Comparison of ENCODE assay signal across 22 mouse cellular contexts in the genomic region with DNA sequence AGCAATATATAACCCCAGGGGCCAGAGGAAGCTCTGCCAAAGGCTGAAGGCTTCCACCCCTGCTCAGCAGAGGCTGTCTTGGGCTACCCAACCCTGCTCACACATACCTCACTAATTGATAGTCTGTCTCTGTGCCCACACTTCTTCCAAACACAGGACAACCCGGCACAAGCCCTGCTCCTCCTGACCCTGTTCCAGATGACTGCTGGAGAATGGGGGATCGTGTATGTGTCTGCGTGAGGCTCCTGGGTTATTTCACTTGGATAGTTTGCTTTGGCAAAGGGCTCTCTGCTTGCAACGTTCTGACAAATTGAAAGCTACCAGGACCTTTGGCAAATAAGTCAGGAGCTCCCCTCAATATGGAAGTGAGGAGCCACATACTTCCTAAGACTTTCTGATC. TPM values are rescaled to one million over a fixed set of nuclear protein-coding genes. Genes with fewer than 3 reads are reported as not detected.
"Had no signal": no experiment of that assay in that cellular context is flagged by ENCODE, and none has a peak within 500 bp of the region (broad histone marks: within the 10 kb centered on the region; RNA-seq: fewer than 3 reads in every experiment).

No protein-coding gene starts in this region.

- DNase-seq: kidney, adult 11 months; kidney, adult 9 months; kidney, postnatal 14 days; left cerebral cortex, postnatal 4 days; liver; lung, adult 18-20 months; lung, postnatal 10 days; lung, postnatal 36 days; retina, postnatal 1 day; right cerebral cortex, postnatal 25 days; spleen, adult 18-20 months; thymus, postnatal 25 days had no signal

- H3K27ac ChIP-seq: liver, embryonic 12.5 days; liver, embryonic 15.5 days; lung, embryonic 15.5 days; midbrain, embryonic 10.5 days; midbrain, embryonic 13.5 days; neural tube, embryonic 13.5 days had no signal

- H3K4me3 ChIP-seq: liver, embryonic 12.5 days; liver, embryonic 15.5 days; lung, embryonic 15.5 days; megakaryocyte, embryonic 14.5 days; midbrain, embryonic 10.5 days; midbrain, embryonic 13.5 days; myocyte; neural tube, embryonic 13.5 days had no signal

- H3K9ac ChIP-seq: liver, embryonic 12.5 days; liver, embryonic 15.5 days; lung, embryonic 15.5 days; midbrain, embryonic 13.5 days; neural tube, embryonic 13.5 days had no signal

- H3K4me2 ChIP-seq: liver, embryonic 12.5 days; liver, embryonic 15.5 days; lung, embryonic 15.5 days; midbrain, embryonic 13.5 days; neural tube, embryonic 13.5 days had no signal

- H3K27me3 ChIP-seq: liver, embryonic 12.5 days; liver, embryonic 15.5 days; lung, embryonic 15.5 days; midbrain, embryonic 13.5 days; neural tube, embryonic 13.5 days had no signal

- H3K36me3 ChIP-seq: liver, embryonic 12.5 days; liver, embryonic 15.5 days; lung, embryonic 15.5 days; midbrain, embryonic 10.5 days; midbrain, embryonic 13.5 days; neural tube, embryonic 13.5 days had no signal

- ATAC-seq: liver, embryonic 12.5 days; midbrain, embryonic 13.5 days; midbrain, embryonic 16.5 days had no signal

- H3K4me1 ChIP-seq: liver, embryonic 12.5 days; liver, embryonic 15.5 days; midbrain, embryonic 10.5 days; midbrain, embryonic 13.5 days had no signal

- H3K9me3 ChIP-seq: liver, embryonic 12.5 days; liver, embryonic 15.5 days; lung, embryonic 15.5 days; megakaryocyte, embryonic 14.5 days; midbrain, embryonic 10.5 days; midbrain, embryonic 13.5 days; neural tube, embryonic 13.5 days had no signal

RNA-seq across cellular contexts. Expression of a gene that starts 33.0 kb away (rescaled TPM):
- total RNA-seq: monocyte, adult 5-6 weeks had no signal
